In the genomic region with DNA sequence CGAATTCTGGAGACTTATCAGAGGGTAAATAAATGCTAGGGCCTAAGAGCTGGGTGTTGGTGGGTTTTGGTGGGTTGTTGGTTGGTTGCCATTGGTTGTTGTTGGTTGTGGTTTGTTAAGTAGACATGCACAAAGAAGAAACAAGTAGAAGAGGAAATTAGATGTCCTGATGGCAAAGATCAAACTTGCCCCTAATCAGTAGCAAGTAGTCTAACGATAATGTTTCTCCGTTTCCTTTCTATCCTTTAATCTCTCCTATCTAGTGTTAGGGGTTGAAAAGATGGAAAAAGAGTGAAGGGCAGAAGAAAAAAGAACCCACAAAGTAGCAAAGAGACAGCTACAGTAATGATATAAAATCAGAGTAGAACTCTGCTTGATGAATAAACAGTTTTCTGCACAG, we compare ENCODE assay signal across 23 mouse cellular contexts. TPM values are rescaled to one million over a fixed set of nuclear protein-coding genes. Genes with fewer than 3 reads are reported as not detected.
A peak's percentile ranks its signal among the peaks of the same experiment; 100 is the strongest.
DNase-seq lines count a peak whose midpoint lies in the region; ATAC-seq lines count a peak whose summit lies in the region.
"Had no signal": no experiment of that assay in that cellular context is flagged by ENCODE, and none has a peak within 500 bp of the region (broad histone marks: within the 10 kb centered on the region; RNA-seq: fewer than 3 reads in every experiment).

No protein-coding gene starts in this region.

- H3K27ac ChIP-seq in heart, embryonic 12.5 days (ENCODE audit: poor library complexity, severe bottlenecking), result no peak overlapping the region
- peak overlapping the region; percentile 53; the same call in 1 of the 2 replicates for H3K27ac ChIP-seq in liver, embryonic 13.5 days
- no peak overlapping the region for H3K27ac ChIP-seq in liver, embryonic 11.5 days (ENCODE audit: low read depth, low read length)
- H3K27ac ChIP-seq in liver, embryonic 16.5 days (ENCODE audit: low read length), result peak overlapping the region; percentile 16; the same call in 1 of the 2 replicates
- H3K27ac ChIP-seq: embryonic facial prominence, embryonic 13.5 days; embryonic facial prominence, embryonic 15.5 days; forebrain, embryonic 13.5 days; forebrain, embryonic 15.5 days had no signal

- no peak for ATAC-seq in heart, embryonic 12.5 days (ENCODE audit: insufficient number of reproducible peaks, low FRiP score)
- ATAC-seq in liver, embryonic 13.5 days (ENCODE audit: low read depth), result no peak
- ATAC-seq in liver, embryonic 11.5 days (replicated peaks; ENCODE audit: low FRiP score), result no peak
- no peak for ATAC-seq in liver, embryonic 16.5 days (ENCODE audit: low read depth)
- no peak for ATAC-seq in erythroblast, adult 5-6 weeks (replicated peaks; ENCODE audit: low FRiP score, poor library complexity, severe bottlenecking)
- ATAC-seq: CD4-positive, CD25-positive, alpha-beta regulatory T cell, adult 4 months; forebrain, embryonic 13.5 days; forebrain, embryonic 15.5 days had no signal

- H3K9me3 ChIP-seq in heart, embryonic 12.5 days (replicated peaks), result no peaks in the 10 kb centered on the region
- H3K9me3 ChIP-seq in liver, embryonic 13.5 days (replicated peaks), result no peaks in the 10 kb centered on the region
- H3K9me3 ChIP-seq in liver, embryonic 11.5 days (ENCODE audit: control insufficient read depth, low read length), result no peaks in the 10 kb centered on the region
- H3K9me3 ChIP-seq in liver, embryonic 16.5 days (replicated peaks; ENCODE audit: control insufficient read depth, low read length), result no peaks in the 10 kb centered on the region
- H3K9me3 ChIP-seq: embryonic facial prominence, embryonic 13.5 days; embryonic facial prominence, embryonic 15.5 days; forebrain, embryonic 13.5 days; forebrain, embryonic 15.5 days; G1E had no signal

- no peaks in the 10 kb centered on the region for H3K36me3 ChIP-seq in heart, embryonic 12.5 days
- H3K36me3 ChIP-seq in liver, embryonic 13.5 days, result no peaks in the 10 kb centered on the region
- H3K36me3 ChIP-seq in liver, embryonic 11.5 days (ENCODE audit: control insufficient read depth, insufficient read depth, low read length), result no peaks in the 10 kb centered on the region
- no peaks in the 10 kb centered on the region for H3K36me3 ChIP-seq in liver, embryonic 16.5 days (ENCODE audit: control insufficient read depth, insufficient read depth)
- H3K36me3 ChIP-seq: embryonic facial prominence, embryonic 13.5 days; embryonic facial prominence, embryonic 15.5 days; forebrain, embryonic 15.5 days; G1E had no signal

- H3K4me3 ChIP-seq in heart, embryonic 12.5 days, result no peak overlapping the region
- no peak overlapping the region for H3K4me3 ChIP-seq in liver, embryonic 13.5 days (replicated peaks)
- no peak overlapping the region for H3K4me3 ChIP-seq in liver, embryonic 11.5 days (ENCODE audit: low read depth, low read length)
- H3K4me3 ChIP-seq in liver, embryonic 16.5 days (ENCODE audit: low read depth, low read length), result no peak overlapping the region
- H3K4me3 ChIP-seq: embryonic facial prominence, embryonic 13.5 days; embryonic facial prominence, embryonic 15.5 days; forebrain, embryonic 13.5 days; forebrain, embryonic 15.5 days had no signal

- H3K27me3 ChIP-seq in heart, embryonic 12.5 days (replicated peaks), result no peaks in the 10 kb centered on the region
- H3K27me3 ChIP-seq in liver, embryonic 13.5 days, result no peaks in the 10 kb centered on the region
- no peaks in the 10 kb centered on the region for H3K27me3 ChIP-seq in liver, embryonic 11.5 days (replicated peaks; ENCODE audit: control insufficient read depth, insufficient read depth, low read length)
- no peaks in the 10 kb centered on the region for H3K27me3 ChIP-seq in liver, embryonic 16.5 days (ENCODE audit: control insufficient read depth, insufficient read depth, low read depth, low read length)
- H3K27me3 ChIP-seq: CH12.LX; embryonic facial prominence, embryonic 13.5 days; embryonic facial prominence, embryonic 15.5 days; forebrain, embryonic 13.5 days; forebrain, embryonic 15.5 days had no signal

- H3K4me1 ChIP-seq in heart, embryonic 12.5 days (replicated peaks), result peaks cover 20% of the 10 kb centered on the region
- H3K4me1 ChIP-seq in liver, embryonic 13.5 days (replicated peaks), result peaks cover 95% of the 10 kb centered on the region
- peaks cover 43% of the 10 kb centered on the region for H3K4me1 ChIP-seq in liver, embryonic 11.5 days (replicated peaks; ENCODE audit: control insufficient read depth, insufficient read depth, low read length)
- peaks cover 61% of the 10 kb centered on the region for H3K4me1 ChIP-seq in liver, embryonic 16.5 days (ENCODE audit: control insufficient read depth, low read depth, low read length)
- H3K4me1 ChIP-seq: forebrain, embryonic 13.5 days; forebrain, embryonic 15.5 days had no signal

- H3K4me2 ChIP-seq in heart, embryonic 12.5 days, result no peak overlapping the region
- no peak overlapping the region for H3K4me2 ChIP-seq in liver, embryonic 13.5 days
- no peak overlapping the region for H3K4me2 ChIP-seq in liver, embryonic 11.5 days
- H3K4me2 ChIP-seq in liver, embryonic 16.5 days (ENCODE audit: low read depth, low read length), result no peak overlapping the region
- H3K4me2 ChIP-seq: embryonic facial prominence, embryonic 13.5 days; embryonic facial prominence, embryonic 15.5 days; forebrain, embryonic 13.5 days; forebrain, embryonic 15.5 days had no signal

- DNase-seq in heart, adult 11 months, result peak; percentile 70
- no peak for DNase-seq in liver, embryonic 13.5 days
- DNase-seq in liver, embryonic 11.5 days (ENCODE audit: low spot score), result no peak
- no peak for DNase-seq in ovary, postnatal 14 days (ENCODE audit: low spot score)
- DNase-seq: B cell, adult 2 months; cerebellum, adult 11 months; cerebellum, adult 18-20 months; cerebellum, adult 8-10 months; cerebellum, adult 9-11 months; cerebellum, postnatal 14 days; cerebellum, postnatal 36 days; embryo, embryonic 11 days had no signal

- H3K9ac ChIP-seq in heart, embryonic 12.5 days, result no peak overlapping the region
- H3K9ac ChIP-seq in liver, embryonic 13.5 days, result no peak overlapping the region
- H3K9ac ChIP-seq in liver, embryonic 11.5 days (ENCODE audit: low read depth, low read length), result no peak overlapping the region
- H3K9ac ChIP-seq in liver, embryonic 16.5 days (ENCODE audit: low read depth, low read length), result no peak overlapping the region
- H3K9ac ChIP-seq: embryonic facial prominence, embryonic 13.5 days; embryonic facial prominence, embryonic 15.5 days; forebrain, embryonic 13.5 days; forebrain, embryonic 15.5 days had no signal

- WGBS in heart, embryonic 12.5 days, result 74% methylated on average over 3 of the region's 3 CpGs
- 49% methylated on average over 3 of the region's 3 CpGs for WGBS in liver, embryonic 13.5 days (ENCODE audit: insufficient replicate concordance)
- 77% methylated on average over 3 of the region's 3 CpGs for WGBS in liver, embryonic 11.5 days
- WGBS in liver, embryonic 16.5 days (ENCODE audit: insufficient replicate concordance), result 49% methylated on average over 3 of the region's 3 CpGs

RNA-seq across cellular contexts. Expression of gene Efcc1, which starts 14.0 kb away (rescaled TPM):
- polyA plus RNA-seq in heart, embryonic 12.5 days (2016; fragmentation: Nextera tagmentation; extraction: Ambion mirVana), result 0.46 and 0.73 TPM in 2 replicates
- 0.16 and 0.35 TPM in 2 replicates for polyA plus RNA-seq in liver, embryonic 13.5 days (2015; fragmentation: Nextera tagmentation; extraction: Ambion mirVana)
- 0.45 and 0.57 TPM in 2 replicates for polyA plus RNA-seq in liver, embryonic 11.5 days (2014; fragmentation: Nextera tagmentation; extraction: Ambion mirVana)
- 0.18 and 0.23 TPM in 2 replicates for polyA plus RNA-seq in liver, embryonic 16.5 days (2015; fragmentation: Nextera tagmentation; extraction: Ambion mirVana)
- total RNA-seq in erythroblast, adult 5-6 weeks (2015; ENCODE audit: low replicate concordance), result not detected in 2 replicates
- not detected in 2 replicates for total RNA-seq in erythroblast, adult 5-6 weeks (2017; ENCODE audit: low replicate concordance)
- total RNA-seq: CH12.LX had no signal
- polyA plus RNA-seq: G1E had no signal

RNA-seq across cellular contexts. Expression of gene Gp9, which starts 33.2 kb away (rescaled TPM):
- 6.2 and 8.2 TPM in 2 replicates for polyA plus RNA-seq in heart, embryonic 12.5 days (2016; fragmentation: Nextera tagmentation; extraction: Ambion mirVana)
- polyA plus RNA-seq in liver, embryonic 13.5 days (2015; fragmentation: Nextera tagmentation; extraction: Ambion mirVana), result 32.7 and 35.6 TPM in 2 replicates
- polyA plus RNA-seq in liver, embryonic 11.5 days (2014; fragmentation: Nextera tagmentation; extraction: Ambion mirVana), result 37.2 and 37.3 TPM in 2 replicates
- polyA plus RNA-seq in liver, embryonic 16.5 days (2015; fragmentation: Nextera tagmentation; extraction: Ambion mirVana), result 24.8 and 26.2 TPM in 2 replicates
- total RNA-seq in erythroblast, adult 5-6 weeks (2015; ENCODE audit: low replicate concordance), result 5.4 and 7.7 TPM in 2 replicates
- 4.9 and 5.6 TPM in 2 replicates for total RNA-seq in erythroblast, adult 5-6 weeks (2017; ENCODE audit: low replicate concordance)
- total RNA-seq: adrenal gland, postnatal 25 days; CH12.LX had no signal
- polyA plus RNA-seq: CD4-positive, CD25-positive, alpha-beta regulatory T cell, adult 4 months had no signal

Comparison
In these comparisons a context has a peak if more than half of its experiments do, and no peak if none do; other contexts are left out.
1. H3K27ac ChIP-seq: peak in liver, embryonic 13.5 days (single experiment) and liver, embryonic 16.5 days (single experiment); none in heart, embryonic 12.5 days (single experiment) and liver, embryonic 11.5 days (single experiment).